Mouse (Mus musculus): ENCODE results near the gene Usp29. TPM values are rescaled to one million over a fixed set of nuclear protein-coding genes. Genes with fewer than 3 reads are reported as not detected.

Gene Usp29
- total RNA-seq (2021), result 1 to 10 TPM; 1.8 to 2.0 TPM
- long read RNA-seq, experiment 1, result 0 reads
- long read RNA-seq, experiment 2, result 0 reads

GRCm38 (mm10) chr7:6730241-6730640 is at the start of gene Usp29, which contains the start of gene Peg3:
Gene Usp29, plus strand, starts transcription at chr7:6730578.
Gene Peg3, minus strand, starts transcription at chr7:6730431.
- intact Hi-C loops (cut with DNase I; ENCODE audit: low total_unique reads), result no loop called here
- peak; percentile 89 for DNase-seq

- DNase-seq, result no peak
- intact Hi-C loops (cut with DNase I; ENCODE audit: low total_unique reads), result no loop called here
Measured at GRCm38 (mm10) chr7:6685511-6685910, 44.9 kb upstream of the Usp29 start.

- intact Hi-C loops (cut with DNase I; ENCODE audit: low total_unique reads), result no loop called here
- peak; percentile 92 for DNase-seq
Measured at GRCm38 (mm10) chr7:6696241-6697045, 33.9 kb upstream of the Usp29 start, which contains the start of gene Zim1. Gene Zim1, minus strand, starts transcription at chr7:6696450.

GRCm38 (mm10) chr7:6699230-6699629 is 31.1 kb upstream of the Usp29 start:
- intact Hi-C loops (cut with DNase I; ENCODE audit: low total_unique reads), result no loop called here
- no peak for DNase-seq

GRCm38 (mm10) chr7:6707416-6708015 is 22.9 kb upstream of the Usp29 start:
- intact Hi-C loops (cut with DNase I; ENCODE audit: low total_unique reads), result no loop called here
- DNase-seq, result no peak

- intact Hi-C loops (cut with DNase I; ENCODE audit: low total_unique reads), result no loop called here
- DNase-seq, result no peak
Measured at GRCm38 (mm10) chr7:6708451-6709180, 21.8 kb upstream of the Usp29 start.

- intact Hi-C loops (cut with DNase I; ENCODE audit: low total_unique reads), result no loop called here
- no peak for DNase-seq
Measured at GRCm38 (mm10) chr7:6709396-6709795, 21.0 kb upstream of the Usp29 start.

- intact Hi-C loops (cut with DNase I; ENCODE audit: low total_unique reads), result no loop called here
- DNase-seq, result peak; percentile 87
Measured at GRCm38 (mm10) chr7:6727351-6728121, 2.8 kb upstream of the Usp29 start.

GRCm38 (mm10) chr7:6728263-6728931 is 2.0 kb upstream of the Usp29 start:
- DNase-seq, result peak; percentile 90
- intact Hi-C loops (cut with DNase I; ENCODE audit: low total_unique reads), result no loop called here

- peak; percentile 97 for DNase-seq
- intact Hi-C loops (cut with DNase I; ENCODE audit: low total_unique reads), result no loop called here
Measured at GRCm38 (mm10) chr7:6729061-6729817, 1.1 kb upstream of the Usp29 start.

- no peak for DNase-seq
- intact Hi-C loops (cut with DNase I; ENCODE audit: low total_unique reads), result no loop called here
Measured at GRCm38 (mm10) chr7:6730801-6731200, 423 bp downstream of the Usp29 start.

GRCm38 (mm10) chr7:6731373-6731772 is 995 bp downstream of the Usp29 start:
- intact Hi-C loops (cut with DNase I; ENCODE audit: low total_unique reads), result no loop called here
- no peak for DNase-seq

- no peak for DNase-seq
- intact Hi-C loops (cut with DNase I; ENCODE audit: low total_unique reads), result no loop called here
Measured at GRCm38 (mm10) chr7:6731930-6732329, 1.6 kb downstream of the Usp29 start.

GRCm38 (mm10) chr7:6736060-6736459 is 5.7 kb downstream of the Usp29 start:
- intact Hi-C loops (cut with DNase I; ENCODE audit: low total_unique reads), result no loop called here
- no peak for DNase-seq

GRCm38 (mm10) chr7:6744281-6744904 is 14.0 kb downstream of the Usp29 start:
- intact Hi-C loops (cut with DNase I; ENCODE audit: low total_unique reads), result no loop called here
- no peak for DNase-seq

- intact Hi-C loops (cut with DNase I; ENCODE audit: low total_unique reads), result no loop called here
- peak; percentile 75 for DNase-seq
Measured at GRCm38 (mm10) chr7:6749196-6749595, 18.8 kb downstream of the Usp29 start.

GRCm38 (mm10) chr7:6753440-6753839 is 23.1 kb downstream of the Usp29 start:
- no peak for DNase-seq
- intact Hi-C loops (cut with DNase I; ENCODE audit: low total_unique reads), result no loop called here

GRCm38 (mm10) chr7:6756777-6757291 is 26.5 kb downstream of the Usp29 start:
- intact Hi-C loops (cut with DNase I; ENCODE audit: low total_unique reads), result no loop called here
- DNase-seq, result no peak
